ENCODE assay signal across 25 mouse cellular contexts in the genomic region with DNA sequence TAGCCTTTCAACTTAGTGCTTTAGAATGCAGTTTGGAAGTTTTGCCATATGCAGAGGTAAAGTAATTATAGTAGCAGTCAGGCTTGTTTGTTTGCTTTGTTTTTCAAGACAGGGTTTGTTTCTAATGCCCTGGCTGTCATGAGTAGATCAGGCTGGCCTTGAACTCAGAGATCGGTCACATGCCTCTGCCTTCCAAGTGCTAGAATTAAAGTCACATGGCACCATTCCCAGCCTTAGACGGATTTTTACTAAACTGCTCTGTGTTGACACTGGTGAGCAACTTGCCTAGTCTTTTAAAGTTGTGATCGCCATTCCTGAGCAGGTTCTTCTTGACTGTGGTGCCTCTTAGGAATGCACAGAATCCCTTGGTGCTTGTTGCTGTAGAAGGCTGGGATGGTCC. TPM values are rescaled to one million over a fixed set of nuclear protein-coding genes. Genes with fewer than 3 reads are reported as not detected.
DNase-seq lines count a peak whose midpoint lies in the region; ATAC-seq lines count a peak whose summit lies in the region.
"Had no signal": no experiment of that assay in that cellular context is flagged by ENCODE, and none has a peak within 500 bp of the region (broad histone marks: within the 10 kb centered on the region; RNA-seq: fewer than 3 reads in every experiment).

No protein-coding gene starts in this region.

- H3K9me3 ChIP-seq in liver, embryonic 15.5 days (replicated peaks) = no peaks in the 10 kb centered on the region
- H3K9me3 ChIP-seq: embryonic facial prominence, embryonic 13.5 days; forebrain, embryonic 12.5 days; heart, embryonic 15.5 days; hindbrain, embryonic 12.5 days had no signal

- no peak overlapping the region for H3K4me3 ChIP-seq in liver, embryonic 15.5 days (replicated peaks)
- H3K4me3 ChIP-seq: embryonic facial prominence, embryonic 13.5 days; forebrain, embryonic 12.5 days; heart, adult 2 months; heart, embryonic 15.5 days; hindbrain, embryonic 12.5 days had no signal

- 0 out of 2 replicates have a peak, but pooled peaks cover 4% of the 10 kb centered on the region for H3K36me3 ChIP-seq in liver, embryonic 15.5 days (replicated peaks)
- H3K36me3 ChIP-seq: embryonic facial prominence, embryonic 13.5 days; forebrain, embryonic 12.5 days; heart, embryonic 15.5 days; hindbrain, embryonic 12.5 days had no signal

- 68% methylated on average over 3 of the region's 3 CpGs for WGBS in liver, embryonic 15.5 days (ENCODE audit: insufficient replicate concordance)

- peak; percentile 64 for DNase-seq in heart, adult 11 months
- no peak for DNase-seq in heart, postnatal 14 days
- DNase-seq in adipocyte (ENCODE audit: low spot score) = peak; percentile 46
- peak; percentile 50 to 59 for DNase-seq in adrenal gland, postnatal 36 days
- no peak for DNase-seq in heart, postnatal 4 days
- no peak for DNase-seq in heart, postnatal 36 days
- DNase-seq: cerebellum, adult 18-20 months; cerebellum, adult 9-11 months; cerebellum, postnatal 36 days; gastrocnemius, postnatal 10 days; heart, adult 2 months had no signal

- 0 out of 2 replicates have a peak overlapping the region, but pooled peaks have one; percentile 24 for H3K27ac ChIP-seq in liver, embryonic 15.5 days (replicated peaks)
- H3K27ac ChIP-seq: embryonic facial prominence, embryonic 13.5 days; forebrain, embryonic 12.5 days; heart, adult 2 months; heart, embryonic 15.5 days; hindbrain, embryonic 12.5 days had no signal

- intact Hi-C loops in heart, postnatal 14 days (cut with DNase I) = no loop called here
- intact Hi-C loops in heart, postnatal 36 days (cut with DNase I) = no loop called here

- peaks cover 66% of the 10 kb centered on the region for H3K4me1 ChIP-seq in liver, embryonic 15.5 days (replicated peaks)
- H3K4me1 ChIP-seq: embryonic facial prominence, embryonic 13.5 days; forebrain, embryonic 12.5 days; hindbrain, embryonic 12.5 days had no signal

- H3K27me3 ChIP-seq in liver, embryonic 15.5 days = no peaks in the 10 kb centered on the region
- H3K27me3 ChIP-seq: embryonic facial prominence, embryonic 13.5 days; forebrain, embryonic 12.5 days; heart, embryonic 15.5 days; hindbrain, embryonic 12.5 days had no signal

- no peak overlapping the region for H3K9ac ChIP-seq in liver, embryonic 15.5 days
- H3K9ac ChIP-seq: embryonic facial prominence, embryonic 13.5 days; forebrain, embryonic 12.5 days; heart, embryonic 15.5 days; hindbrain, embryonic 12.5 days had no signal

- H3K4me2 ChIP-seq in liver, embryonic 15.5 days = no peak overlapping the region
- H3K4me2 ChIP-seq: embryonic facial prominence, embryonic 13.5 days; forebrain, embryonic 12.5 days; heart, embryonic 11.5 days; heart, embryonic 15.5 days; hindbrain, embryonic 12.5 days had no signal

- ATAC-seq in liver, embryonic 15.5 days (ENCODE audit: insufficient read depth) = no peak
- ATAC-seq in megakaryocyte progenitor cell, adult 5-6 weeks (replicated peaks; ENCODE audit: poor library complexity) = no peak
- ATAC-seq: forebrain, embryonic 16.5 days; hindbrain, embryonic 16.5 days; inflammation-experienced regulatory T-cells, adult 6 months had no signal

RNA-seq across cellular contexts. Expression of a gene that starts 8.9 kb away (rescaled TPM):
- total RNA-seq in heart, postnatal 14 days (2021) = 10 to 100 TPM; 31.6 to 36.5 TPM
- total RNA-seq in adrenal gland, postnatal 36 days (2021) = 10 to 100 TPM; 41.6 to 46.9 TPM
- polyA plus RNA-seq in liver, embryonic 15.5 days (2015; fragmentation: Nextera tagmentation; extraction: Ambion mirVana) = 12.7 and 14.2 TPM in 2 replicates
- 10 to 100 TPM; 36.4 to 36.7 TPM for total RNA-seq in heart, postnatal 4 days (2021)
- total RNA-seq in heart, postnatal 36 days (2021) = 10 to 100 TPM; 46.6 to 47.1 TPM
- 42.2 and 47.8 TPM in 2 replicates for total RNA-seq in megakaryocyte progenitor cell, adult 5-6 weeks (2015)
- total RNA-seq in megakaryocyte progenitor cell, adult 5-6 weeks (2017) = 21.8 and 24.6 TPM in 2 replicates

RNA-seq across cellular contexts. Expression of a gene that starts 9.0 kb away (rescaled TPM):
- 10 to 100 TPM; 51.4 to 52.1 TPM for total RNA-seq in heart, postnatal 14 days (2021)
- 10 to 100 TPM; 78.2 to 83.3 TPM for total RNA-seq in adrenal gland, postnatal 36 days (2021)
- 58.6 and 60.3 TPM in 2 replicates for polyA plus RNA-seq in liver, embryonic 15.5 days (2015; fragmentation: Nextera tagmentation; extraction: Ambion mirVana)
- total RNA-seq in heart, postnatal 4 days (2021) = 10 to 100 TPM; 67.9 to 72.0 TPM
- 10 to 100 TPM; 46.8 to 54.5 TPM for total RNA-seq in heart, postnatal 36 days (2021)
- total RNA-seq in megakaryocyte progenitor cell, adult 5-6 weeks (2015) = 52.8 and 64.3 TPM in 2 replicates
- total RNA-seq in megakaryocyte progenitor cell, adult 5-6 weeks (2017) = 42.6 and 51.7 TPM in 2 replicates

RNA-seq across cellular contexts. Expression of a gene that starts 49.2 kb away (rescaled TPM):
- not detected for total RNA-seq in heart, postnatal 14 days (2021)
- not detected for total RNA-seq in adrenal gland, postnatal 36 days (2021)
- polyA plus RNA-seq in liver, embryonic 15.5 days (2015; fragmentation: Nextera tagmentation; extraction: Ambion mirVana) = not detected in 2 replicates
- not detected for total RNA-seq in heart, postnatal 4 days (2021)
- total RNA-seq in heart, postnatal 36 days (2021) = not detected
- not detected in 2 replicates for total RNA-seq in megakaryocyte progenitor cell, adult 5-6 weeks (2015)
- not detected in 2 replicates for total RNA-seq in megakaryocyte progenitor cell, adult 5-6 weeks (2017)
- total RNA-seq: ES-E14; gastrocnemius, postnatal 10 days; gastrocnemius, postnatal 4 days; heart, adult 2 months; heart, postnatal 25 days had no signal
- polyA plus RNA-seq: embryonic facial prominence, embryonic 13.5 days; forebrain, embryonic 12.5 days; forebrain, embryonic 16.5 days; frontal cortex, adult 2 months; heart, adult 2 months; heart, embryonic 11.5 days; heart, embryonic 15.5 days; hindbrain, embryonic 12.5 days; hindbrain, embryonic 16.5 days; inflammation-experienced regulatory T-cells, adult 6 months had no signal

Comparison
In these comparisons a context has a peak if more than half of its experiments do, and no peak if none do; other contexts are left out.
1. DNase-seq: peak in heart, adult 11 months (single experiment), adipocyte (single experiment) and adrenal gland, postnatal 36 days (2 of 2); none in heart, postnatal 14 days (0 of 2), heart, postnatal 4 days (single experiment) and heart, postnatal 36 days (0 of 2).